Mouse (Mus musculus) intestine, embryonic 16.5 days (tissue): ENCODE measurements around the gene Dag1. TPM values are rescaled to one million over a fixed set of nuclear protein-coding genes. Genes with fewer than 3 reads are reported as not detected.
"Not testable (repeated sequence)": the region's sequence is repeated elsewhere in the genome, so short reads cannot be mapped to it uniquely, and the experiment has no call there.

ENCODE experiments used
- ATAC-seq: fragments of 200-750 bp; cut with Nextera tagmentation; 2 replicates; pipeline ENCODE4 v1.8.0; 2017; ENCODE audit warnings: moderate TSS enrichment, moderate library complexity
- H3K27ac ChIP-seq: fragments of 300-500 bp; sonication (generic); 2 replicates; pipeline ENCODE4 v1.5.1; 2014; ENCODE audit warnings: mild to moderate bottlenecking, low read length
- H3K27me3 ChIP-seq: fragments of 300-500 bp; sonication (generic); replicated peaks from 2 replicates; pipeline ENCODE4 v1.6.1; 2014; ENCODE audit warnings: low read length, control low read depth, mixed read lengths; ENCODE audit not compliant: control insufficient read depth, insufficient read depth
- H3K36me3 ChIP-seq: fragments of 300-500 bp; sonication (generic); 2 replicates; pipeline ENCODE4 v1.6.1; 2014; ENCODE audit warnings: low read length, control low read depth; ENCODE audit not compliant: control insufficient read depth, insufficient read depth
- H3K4me1 ChIP-seq: fragments of 300-500 bp; sonication (generic); 2 replicates; pipeline ENCODE4 v1.6.1; 2014; ENCODE audit warnings: low read length, control low read depth, mixed read lengths; ENCODE audit not compliant: control insufficient read depth, insufficient read depth
- H3K4me2 ChIP-seq: fragments of 300-500 bp; sonication (generic); 2 replicates; pipeline ENCODE4 v1.6.1; 2014; ENCODE audit warnings: low read depth, low read length, control low read depth
- H3K4me3 ChIP-seq: fragments of 300-500 bp; sonication (generic); 2 replicates; pipeline ENCODE4 v1.5.1; 2014; ENCODE audit warnings: mild to moderate bottlenecking, low read length
- H3K9ac ChIP-seq: fragments of 300-500 bp; sonication (generic); 2 replicates; pipeline ENCODE4 v1.6.1; 2014; ENCODE audit warnings: low read depth, low read length
- H3K9me3 ChIP-seq: fragments of 300-500 bp; sonication (generic); 2 replicates; pipeline ENCODE4 v1.6.1; 2016; ENCODE audit warnings: low read length, control low read depth; ENCODE audit not compliant: control insufficient read depth
- WGBS: fragments of 180-500 bp; shearing (Covaris S2); extraction: QIAGEN DNeasy Blood & Tissue Kit; methylation state at CpG from one replicate; pipeline ENCODE4 v1.1.7; 2014; 5-methylcytosine and 5-hydroxymethylcytosine counted together
- polyA plus RNA-seq: library from polyadenylated mRNA; unstranded; fragments of >200 nt; fragmentation: Nextera tagmentation; extraction: Ambion mirVana; gene quantifications from 2 replicates; pipeline ENCODE4 v1.2.1, GENCODE M21; 2015

The Dag1 gene
- polyA plus RNA-seq, 1 experiment from 2014 or later: 67.9 TPM

GRCm38 (mm10) chr9:108201160-108201559 is 62.6 kb downstream of the Dag1 start:
- Histone ChIP-seq H3K36me3 (no peaks in the 10 kb centered on the region), H3K9me3 (no peaks in the 10 kb centered on the region), H3K4me2 (peak overlapping the region; percentile 49), H3K27ac (no peak overlapping the region), H3K27me3 (no peaks in the 10 kb centered on the region), H3K9ac (peak overlapping the region; percentile 44; the same call in 1 of the 2 replicates), H3K4me3 (peak overlapping the region; percentile 23; the same call in 1 of the 2 replicates), H3K4me1 (peaks cover 9% of the 10 kb centered on the region)
- ATAC-seq: peak; percentile 98
- WGBS: 0% methylated on average over 13 of the region's 13 CpGs

GRCm38 (mm10) chr9:108198621-108199020 is 65.1 kb downstream of the Dag1 start:
- Histone ChIP-seq H3K4me3 (no peak overlapping the region), H3K36me3 (no peaks in the 10 kb centered on the region), H3K27me3 (no peaks in the 10 kb centered on the region), H3K9me3 (no peaks in the 10 kb centered on the region), H3K4me1 (peaks cover 9% of the 10 kb centered on the region), H3K4me2 (no peak overlapping the region), H3K27ac (no peak overlapping the region), H3K9ac (no peak overlapping the region)
- 56% methylated on average over 4 of the region's 4 CpGs for WGBS
- ATAC-seq: no peak

- Histone ChIP-seq H3K36me3 (no peaks in the 10 kb centered on the region), H3K9ac (no peak overlapping the region), H3K4me1 (peaks cover 9% of the 10 kb centered on the region), H3K27ac (no peak overlapping the region), H3K4me3 (no peak overlapping the region), H3K27me3 (no peaks in the 10 kb centered on the region), H3K9me3 (no peaks in the 10 kb centered on the region), H3K4me2 (0 out of 2 replicates have a peak overlapping the region, but pooled peaks have one; percentile 18)
- no peak for ATAC-seq
- 26% methylated on average over 24 of the region's 24 CpGs for WGBS
These were observed 66.7 kb downstream of the Dag1 start for GRCm38 (mm10) chr9:108196920-108197677.

GRCm38 (mm10) chr9:108196222-108196621 is 67.5 kb downstream of the Dag1 start:
- WGBS: 68% methylated on average over 6 of the region's 6 CpGs

GRCm38 (mm10) chr9:108189787-108190679 is 73.7 kb downstream of the Dag1 start, which contains the start of gene Bsn:
Gene Bsn (minus strand): TSS chr9:108190384.
- Histone ChIP-seq H3K4me2 (peak within 1 kb of the TSS; percentile 98), H3K4me1 (no peaks in the 10 kb centered on the region), H3K9ac (peak within 1 kb of the TSS; percentile 43; the same call in 1 of the 2 replicates), H3K27ac (no peak within 1 kb of the TSS), H3K36me3 (no peaks in the 10 kb centered on the region), H3K4me3 (peak within 1 kb of the TSS; percentile 69), H3K9me3 (no peaks in the 10 kb centered on the region), H3K27me3 (peaks cover 9% of the 10 kb centered on the region; the same call in 1 of the 2 replicates)
- ATAC-seq: peak; percentile 69
- 1% methylated on average over 91 of the region's 91 CpGs for WGBS

More at GRCm38 (mm10) chr9:108196222-108196621, 67.5 kb downstream of the Dag1 start:
- H3K27me3 ChIP-seq, H3K27ac ChIP-seq, H3K4me2 ChIP-seq, H3K36me3 ChIP-seq, H3K9me3 ChIP-seq, H3K4me1 ChIP-seq, H3K9ac ChIP-seq, ATAC-seq, H3K4me3 ChIP-seq: not testable (repeated sequence)

GRCm38 (mm10) chr9:108189488-108189786 is 74.3 kb downstream of the Dag1 start:
- WGBS: 45% methylated on average over 5 of the region's 5 CpGs

GRCm38 (mm10) chr9:108189023-108189422 is 74.7 kb downstream of the Dag1 start:
- no peaks in the 10 kb centered on the region for H3K9me3 ChIP-seq
- no peak for ATAC-seq
- H3K36me3 ChIP-seq: no peaks in the 10 kb centered on the region
- H3K9ac ChIP-seq: no peak overlapping the region
- H3K4me1 ChIP-seq: no peaks in the 10 kb centered on the region
- no peak overlapping the region for H3K4me3 ChIP-seq
- H3K27me3 ChIP-seq: peaks cover 9% of the 10 kb centered on the region; the same call in 1 of the 2 replicates
- no peak overlapping the region for H3K4me2 ChIP-seq
- no peak overlapping the region for H3K27ac ChIP-seq
- 82% methylated on average over 7 of the region's 7 CpGs for WGBS

More at GRCm38 (mm10) chr9:108189488-108189786, 74.3 kb downstream of the Dag1 start:
- H3K27ac ChIP-seq: no peak overlapping the region
- no peaks in the 10 kb centered on the region for H3K36me3 ChIP-seq
- H3K4me3 ChIP-seq: peak overlapping the region; percentile 69
- peak; percentile 28; the same call in 1 of the 2 replicates for ATAC-seq
- H3K27me3 ChIP-seq: peaks cover 9% of the 10 kb centered on the region; the same call in 1 of the 2 replicates
- H3K9ac ChIP-seq: no peak overlapping the region
- no peaks in the 10 kb centered on the region for H3K9me3 ChIP-seq
- H3K4me2 ChIP-seq: peak overlapping the region; percentile 98
- H3K4me1 ChIP-seq: no peaks in the 10 kb centered on the region

- ATAC-seq: no peak
- no peaks in the 10 kb centered on the region for H3K36me3 ChIP-seq
- H3K9ac ChIP-seq: no peak overlapping the region
- no peak overlapping the region for H3K27ac ChIP-seq
- peaks cover 9% of the 10 kb centered on the region; the same call in 1 of the 2 replicates for H3K27me3 ChIP-seq
- no peak overlapping the region for H3K4me2 ChIP-seq
- no peaks in the 10 kb centered on the region for H3K9me3 ChIP-seq
- no peak overlapping the region for H3K4me3 ChIP-seq
- WGBS: 74% methylated on average over 8 of the region's 8 CpGs
- H3K4me1 ChIP-seq: no peaks in the 10 kb centered on the region
These were observed 75.2 kb downstream of the Dag1 start for GRCm38 (mm10) chr9:108188511-108188910.

GRCm38 (mm10) chr9:108187616-108188015 is 76.1 kb downstream of the Dag1 start:
- 33% methylated on average over 6 of the region's 6 CpGs for WGBS
- no peak overlapping the region for H3K4me3 ChIP-seq
- ATAC-seq: no peak

More at GRCm38 (mm10) chr9:108187616-108188015, 76.1 kb downstream of the Dag1 start:
- Histone ChIP-seq H3K27me3 (peaks cover 9% of the 10 kb centered on the region; the same call in 1 of the 2 replicates), H3K27ac (no peak overlapping the region), H3K9me3 (no peaks in the 10 kb centered on the region), H3K9ac (no peak overlapping the region), H3K4me1 (no peaks in the 10 kb centered on the region), H3K4me2 (no peak overlapping the region), H3K36me3 (no peaks in the 10 kb centered on the region)
